Mouse (Mus musculus): ENCODE data around the gene Gpr107. TPM values are rescaled to one million over a fixed set of nuclear protein-coding genes. Genes with fewer than 3 reads are reported as not detected.
A peak's percentile ranks its signal among the peaks of the same experiment; 100 is the strongest.

The Gpr107 gene
- 21.0 and 27.9 TPM in 2 replicates for polyA plus RNA-seq (2011; ENCODE audit: insufficient read depth, insufficient read length, low replicate concordance, missing spikeins)

GRCm38 (mm10) chr2:31151892-31152812, at the start of gene Gpr107:
Gene Gpr107 (plus strand): TSS chr2:31152316.
- TF ChIP-seq POLR2A (IDR thresholded peaks at IDR 0.05; ENCODE audit: borderline replicate concordance, control insufficient read depth, low read depth, low read length) = peak; percentile 72; the same call in 1 of the 2 replicates
- no peak for TF ChIP-seq CTCF (IDR thresholded peaks at IDR 0.05; ENCODE audit: control insufficient read depth, insufficient read depth, low read length)
- H3K4me1 ChIP-seq (ENCODE audit: control insufficient read depth, insufficient read depth, low read length) = peaks cover 2% of the 10 kb centered on the region; the same call in 1 of the 2 replicates
- under 1% methylated on average over 53 of the region's 53 CpGs for WGBS
- H3K4me3 ChIP-seq (replicated peaks; ENCODE audit: control insufficient read depth, low read depth, low read length) = peak within 1 kb of the TSS; percentile 93
- H3K27ac ChIP-seq (ENCODE audit: control insufficient read depth, insufficient read depth, low read depth, low read length, poor library complexity) = no peak within 1 kb of the TSS; the same call in 1 of the 2 replicates

- TF ChIP-seq POLR2A (IDR thresholded peaks at IDR 0.05; ENCODE audit: borderline replicate concordance, control insufficient read depth, low read depth, low read length) (no peak), CTCF (IDR thresholded peaks at IDR 0.05; ENCODE audit: control insufficient read depth, insufficient read depth, low read length) (no peak)
- Histone ChIP-seq H3K4me1 (ENCODE audit: control insufficient read depth, insufficient read depth, low read length) (peaks cover under 1% of the 10 kb centered on the region; the same call in 1 of the 2 replicates), H3K4me3 (replicated peaks; ENCODE audit: control insufficient read depth, low read depth, low read length) (no peak overlapping the region), H3K27ac (ENCODE audit: control insufficient read depth, insufficient read depth, low read depth, low read length, poor library complexity) (no peak overlapping the region)
- 81% methylated on average over 8 of the region's 8 CpGs for WGBS
Measured at GRCm38 (mm10) chr2:31103321-31103720, 48.8 kb upstream of the Gpr107 start.

GRCm38 (mm10) chr2:31105279-31105678, 46.8 kb upstream of the Gpr107 start:
- 84% methylated on average over 3 of the region's 3 CpGs for WGBS
- TF ChIP-seq CTCF (IDR thresholded peaks at IDR 0.05; ENCODE audit: control insufficient read depth, insufficient read depth, low read length) = no peak
- no peak for TF ChIP-seq POLR2A (IDR thresholded peaks at IDR 0.05; ENCODE audit: borderline replicate concordance, control insufficient read depth, low read depth, low read length)
- no peak overlapping the region for H3K27ac ChIP-seq (ENCODE audit: control insufficient read depth, insufficient read depth, low read depth, low read length, poor library complexity)
- H3K4me3 ChIP-seq (replicated peaks; ENCODE audit: control insufficient read depth, low read depth, low read length) = no peak overlapping the region
- peaks cover 3% of the 10 kb centered on the region for H3K4me1 ChIP-seq (ENCODE audit: control insufficient read depth, insufficient read depth, low read length)

- H3K27ac ChIP-seq (ENCODE audit: control insufficient read depth, insufficient read depth, low read depth, low read length, poor library complexity) = no peak overlapping the region
- no peak overlapping the region for H3K4me3 ChIP-seq (replicated peaks; ENCODE audit: control insufficient read depth, low read depth, low read length)
- H3K4me1 ChIP-seq (ENCODE audit: control insufficient read depth, insufficient read depth, low read length) = peaks cover 3% of the 10 kb centered on the region
- TF ChIP-seq CTCF (IDR thresholded peaks at IDR 0.05; ENCODE audit: control insufficient read depth, insufficient read depth, low read length) (no peak), POLR2A (IDR thresholded peaks at IDR 0.05; ENCODE audit: borderline replicate concordance, control insufficient read depth, low read depth, low read length) (no peak)
- 84% methylated on average over 3 of the region's 3 CpGs for WGBS
Measured at GRCm38 (mm10) chr2:31106004-31106403, 46.1 kb upstream of the Gpr107 start.

- 48% methylated on average over 11 of the region's 11 CpGs for WGBS
- no peak overlapping the region for H3K27ac ChIP-seq (ENCODE audit: control insufficient read depth, insufficient read depth, low read depth, low read length, poor library complexity)
- no peak overlapping the region for H3K4me3 ChIP-seq (replicated peaks; ENCODE audit: control insufficient read depth, low read depth, low read length)
- peaks cover 3% of the 10 kb centered on the region for H3K4me1 ChIP-seq (ENCODE audit: control insufficient read depth, insufficient read depth, low read length)
- TF ChIP-seq POLR2A (IDR thresholded peaks at IDR 0.05; ENCODE audit: borderline replicate concordance, control insufficient read depth, low read depth, low read length) (no peak), CTCF (IDR thresholded peaks at IDR 0.05; ENCODE audit: control insufficient read depth, insufficient read depth, low read length) (no peak)
Measured at GRCm38 (mm10) chr2:31106621-31107320, 45.3 kb upstream of the Gpr107 start.

GRCm38 (mm10) chr2:31108186-31108585, 43.9 kb upstream of the Gpr107 start:
- TF ChIP-seq POLR2A (IDR thresholded peaks at IDR 0.05; ENCODE audit: borderline replicate concordance, control insufficient read depth, low read depth, low read length) = no peak
- no peak for TF ChIP-seq CTCF (IDR thresholded peaks at IDR 0.05; ENCODE audit: control insufficient read depth, insufficient read depth, low read length)
- Histone ChIP-seq H3K4me3 (replicated peaks; ENCODE audit: control insufficient read depth, low read depth, low read length) (peak overlapping the region; percentile 1), H3K27ac (ENCODE audit: control insufficient read depth, insufficient read depth, low read depth, low read length, poor library complexity) (peak overlapping the region; percentile 56), H3K4me1 (ENCODE audit: control insufficient read depth, insufficient read depth, low read length) (peaks cover 3% of the 10 kb centered on the region)
- 20% methylated on average over 6 of the region's 6 CpGs for WGBS

- Histone ChIP-seq H3K4me3 (replicated peaks; ENCODE audit: control insufficient read depth, low read depth, low read length) (no peak overlapping the region), H3K4me1 (ENCODE audit: control insufficient read depth, insufficient read depth, low read length) (peaks cover 7% of the 10 kb centered on the region), H3K27ac (ENCODE audit: control insufficient read depth, insufficient read depth, low read depth, low read length, poor library complexity) (no peak overlapping the region)
- TF ChIP-seq CTCF (IDR thresholded peaks at IDR 0.05; ENCODE audit: control insufficient read depth, insufficient read depth, low read length) (no peak), POLR2A (IDR thresholded peaks at IDR 0.05; ENCODE audit: borderline replicate concordance, control insufficient read depth, low read depth, low read length) (no peak)
- 62% methylated on average over 12 of the region's 12 CpGs for WGBS
Measured at GRCm38 (mm10) chr2:31109960-31110548, 42.1 kb upstream of the Gpr107 start.

Data from bone marrow, adult 2 months (tissue).